ENCODE assay signal across 23 mouse cellular contexts in the genomic region with DNA sequence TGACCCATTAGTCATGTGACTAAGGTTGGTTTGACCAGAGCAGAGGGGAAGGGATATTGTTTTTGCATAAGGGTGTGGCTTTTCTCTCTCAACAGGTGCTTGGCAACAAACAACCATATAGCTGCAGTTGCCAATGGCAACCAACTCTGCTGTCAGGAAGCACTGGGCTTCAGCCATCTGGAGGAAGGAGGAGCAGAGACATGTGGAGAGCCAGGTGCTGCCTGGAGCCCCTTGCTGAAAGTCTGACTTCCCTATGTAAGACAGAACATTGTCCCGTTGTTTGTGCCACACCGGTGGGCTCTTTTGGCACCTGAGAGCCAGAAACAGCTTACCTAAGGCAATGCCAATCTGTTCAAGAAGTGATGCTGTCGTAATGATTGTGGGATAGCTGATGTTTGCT. TPM values are rescaled to one million over a fixed set of nuclear protein-coding genes. Genes with fewer than 3 reads are reported as not detected.
DNase-seq lines count a peak whose midpoint lies in the region; ATAC-seq and TF ChIP-seq lines count a peak whose summit lies in the region.
"Had no signal": no experiment of that assay in that cellular context is flagged by ENCODE, and none has a peak within 500 bp of the region (broad histone marks: within the 10 kb centered on the region; RNA-seq: fewer than 3 reads in every experiment).

No protein-coding gene starts in this region.

- H3K4me3 ChIP-seq in forebrain, embryonic 14.5 days (ENCODE audit: low read depth, low read length) = no peak overlapping the region
- no peak overlapping the region for H3K4me3 ChIP-seq in forebrain, embryonic 12.5 days (replicated peaks)
- no peak overlapping the region for H3K4me3 ChIP-seq in midbrain, embryonic 15.5 days
- no peak overlapping the region for H3K4me3 ChIP-seq in midbrain, embryonic 11.5 days (ENCODE audit: low read depth, low read length)
- H3K4me3 ChIP-seq in intestine, postnatal 0 days (ENCODE audit: low read depth, low read length) = no peak overlapping the region
- H3K4me3 ChIP-seq: embryonic facial prominence, embryonic 13.5 days; kidney, embryonic 15.5 days; layer of hippocampus, adult 2 months; lung, embryonic 15.5 days had no signal

- no peaks in the 10 kb centered on the region for H3K36me3 ChIP-seq in forebrain, embryonic 14.5 days (ENCODE audit: control insufficient read depth, insufficient read depth, low read length)
- H3K36me3 ChIP-seq in forebrain, embryonic 12.5 days (replicated peaks) = no peaks in the 10 kb centered on the region
- H3K36me3 ChIP-seq in midbrain, embryonic 15.5 days (replicated peaks) = no peaks in the 10 kb centered on the region
- no peaks in the 10 kb centered on the region for H3K36me3 ChIP-seq in midbrain, embryonic 11.5 days (ENCODE audit: control insufficient read depth, insufficient read depth, low read length)
- H3K36me3 ChIP-seq in intestine, postnatal 0 days (ENCODE audit: control insufficient read depth, insufficient read depth) = no peaks in the 10 kb centered on the region
- H3K36me3 ChIP-seq: embryonic facial prominence, embryonic 13.5 days; kidney, embryonic 15.5 days; lung, embryonic 15.5 days had no signal

- no peak overlapping the region for H3K9ac ChIP-seq in forebrain, embryonic 14.5 days (ENCODE audit: low read length)
- no peak overlapping the region for H3K9ac ChIP-seq in forebrain, embryonic 12.5 days
- no peak overlapping the region for H3K9ac ChIP-seq in midbrain, embryonic 15.5 days
- no peak overlapping the region for H3K9ac ChIP-seq in midbrain, embryonic 11.5 days (ENCODE audit: low read length)
- H3K9ac ChIP-seq in intestine, postnatal 0 days (ENCODE audit: low read depth, low read length) = no peak overlapping the region
- H3K9ac ChIP-seq: embryonic facial prominence, embryonic 13.5 days; kidney, embryonic 15.5 days; lung, embryonic 15.5 days had no signal

- H3K27ac ChIP-seq in forebrain, embryonic 14.5 days (ENCODE audit: low read depth, low read length) = no peak overlapping the region
- H3K27ac ChIP-seq in forebrain, embryonic 12.5 days = no peak overlapping the region
- H3K27ac ChIP-seq in midbrain, embryonic 15.5 days = no peak overlapping the region
- H3K27ac ChIP-seq in midbrain, embryonic 11.5 days (ENCODE audit: low read depth, low read length) = no peak overlapping the region
- no peak overlapping the region for H3K27ac ChIP-seq in intestine, postnatal 0 days (ENCODE audit: low read depth, low read length)
- H3K27ac ChIP-seq: embryonic facial prominence, embryonic 13.5 days; kidney, embryonic 15.5 days; layer of hippocampus, adult 2 months; lung, embryonic 15.5 days had no signal

- no peaks in the 10 kb centered on the region for H3K9me3 ChIP-seq in forebrain, embryonic 14.5 days (replicated peaks; ENCODE audit: control insufficient read depth, low read length)
- no peaks in the 10 kb centered on the region for H3K9me3 ChIP-seq in forebrain, embryonic 12.5 days
- no peaks in the 10 kb centered on the region for H3K9me3 ChIP-seq in midbrain, embryonic 15.5 days
- H3K9me3 ChIP-seq in midbrain, embryonic 11.5 days (ENCODE audit: control insufficient read depth, low read length) = no peaks in the 10 kb centered on the region
- H3K9me3 ChIP-seq in intestine, postnatal 0 days (ENCODE audit: control insufficient read depth) = no peaks in the 10 kb centered on the region
- H3K9me3 ChIP-seq: embryonic facial prominence, embryonic 13.5 days; kidney, embryonic 15.5 days; lung, embryonic 15.5 days had no signal

- no peak for TF ChIP-seq CTCF in intestine, postnatal 0 days (IDR thresholded peaks at IDR 0.05; ENCODE audit: low read depth)

- no peak overlapping the region for H3K4me2 ChIP-seq in forebrain, embryonic 14.5 days (ENCODE audit: low read length)
- H3K4me2 ChIP-seq in forebrain, embryonic 12.5 days = no peak overlapping the region
- H3K4me2 ChIP-seq in midbrain, embryonic 15.5 days = no peak overlapping the region
- no peak overlapping the region for H3K4me2 ChIP-seq in midbrain, embryonic 11.5 days
- H3K4me2 ChIP-seq in intestine, postnatal 0 days (replicated peaks; ENCODE audit: low read depth) = no peak overlapping the region
- H3K4me2 ChIP-seq: embryonic facial prominence, embryonic 13.5 days; kidney, embryonic 15.5 days; liver, embryonic 11.5 days; lung, embryonic 15.5 days had no signal

- ATAC-seq in forebrain, embryonic 14.5 days = no peak
- ATAC-seq in forebrain, embryonic 12.5 days (ENCODE audit: low FRiP score) = no peak
- peak; percentile 33; the same call in 1 of the 2 replicates for ATAC-seq in midbrain, embryonic 15.5 days (replicated peaks)
- ATAC-seq in midbrain, embryonic 11.5 days (ENCODE audit: low FRiP score) = no peak
- ATAC-seq in megakaryocyte, adult 5-6 weeks (ENCODE audit: poor library complexity, severe bottlenecking) = 0 out of 2 replicates have a peak, but pooled peaks have one; percentile 2
- no peak for ATAC-seq in intestine, postnatal 0 days
- ATAC-seq: activated CD4-positive, CD25-positive, alpha-beta regulatory T cell, adult 4 months; inflammation-experienced regulatory T-cells, adult 6 months had no signal

- H3K4me1 ChIP-seq in forebrain, embryonic 14.5 days (ENCODE audit: control insufficient read depth, insufficient read depth, low read length) = no peaks in the 10 kb centered on the region
- H3K4me1 ChIP-seq in forebrain, embryonic 12.5 days = no peaks in the 10 kb centered on the region; the same call in 1 of the 2 replicates
- no peaks in the 10 kb centered on the region for H3K4me1 ChIP-seq in midbrain, embryonic 15.5 days
- H3K4me1 ChIP-seq in midbrain, embryonic 11.5 days (ENCODE audit: control insufficient read depth, insufficient read depth, low read length) = no peaks in the 10 kb centered on the region
- H3K4me1 ChIP-seq in intestine, postnatal 0 days (replicated peaks; ENCODE audit: control insufficient read depth, insufficient read depth, low read length) = no peaks in the 10 kb centered on the region
- H3K4me1 ChIP-seq: embryonic facial prominence, embryonic 13.5 days; kidney, embryonic 15.5 days; lung, embryonic 15.5 days had no signal

- WGBS in forebrain, embryonic 14.5 days = 73% methylated on average over 3 of the region's 3 CpGs
- WGBS in forebrain, embryonic 12.5 days = 82% methylated on average over 3 of the region's 3 CpGs
- WGBS in midbrain, embryonic 15.5 days = 76% methylated on average over 3 of the region's 3 CpGs
- 71% methylated on average over 3 of the region's 3 CpGs for WGBS in midbrain, embryonic 11.5 days
- WGBS in intestine, postnatal 0 days = 72% methylated on average over 3 of the region's 3 CpGs

- no peaks in the 10 kb centered on the region for H3K27me3 ChIP-seq in forebrain, embryonic 14.5 days (replicated peaks; ENCODE audit: control insufficient read depth, insufficient read depth, low read length)
- no peaks in the 10 kb centered on the region for H3K27me3 ChIP-seq in forebrain, embryonic 12.5 days
- no peaks in the 10 kb centered on the region for H3K27me3 ChIP-seq in midbrain, embryonic 15.5 days (replicated peaks)
- no peaks in the 10 kb centered on the region for H3K27me3 ChIP-seq in midbrain, embryonic 11.5 days (ENCODE audit: control insufficient read depth, insufficient read depth, low read length)
- H3K27me3 ChIP-seq in intestine, postnatal 0 days (replicated peaks; ENCODE audit: control insufficient read depth, insufficient read depth, low read length) = no peaks in the 10 kb centered on the region
- H3K27me3 ChIP-seq: embryonic facial prominence, embryonic 13.5 days; kidney, embryonic 15.5 days; lung, embryonic 15.5 days had no signal

- peak; percentile 61 for DNase-seq in forebrain, embryonic 14.5 days (ENCODE audit: low spot score)
- DNase-seq in midbrain, embryonic 11.5 days (ENCODE audit: low spot score, missing footprints) = no peak
- peak; percentile 65 for DNase-seq in ZHBTc4 (ENCODE audit: low read depth, low spot score)
- no peak for DNase-seq in T-cell, adult 2 months (ENCODE audit: low spot score)
- DNase-seq: gastrocnemius, postnatal 25 days; heart, postnatal 14 days; spleen, adult 18-20 months; thymus, postnatal 4 days had no signal

RNA-seq across cellular contexts. Expression of gene Prok2, which starts 16.7 kb away (rescaled TPM):
- polyA plus RNA-seq in forebrain, embryonic 14.5 days (2014; fragmentation: Nextera tagmentation; extraction: Ambion mirVana) = 1.5 and 2.0 TPM in 2 replicates
- 1.1 and 2.1 TPM in 2 replicates for polyA plus RNA-seq in forebrain, embryonic 12.5 days (2016; fragmentation: Nextera tagmentation; extraction: Ambion mirVana)
- polyA plus RNA-seq in midbrain, embryonic 15.5 days (2015; fragmentation: Nextera tagmentation; extraction: Ambion mirVana) = 0.54 and 0.71 TPM in 2 replicates
- not detected in 2 replicates for polyA plus RNA-seq in midbrain, embryonic 11.5 days (2014; fragmentation: Nextera tagmentation; extraction: Ambion mirVana)
- total RNA-seq in megakaryocyte, adult 5-6 weeks (2015) = 4.7 and 6.3 TPM in 2 replicates
- 0.59 and 0.73 TPM in 2 replicates for total RNA-seq in megakaryocyte, adult 5-6 weeks (2017)
- polyA plus RNA-seq in intestine, postnatal 0 days (2015; fragmentation: Nextera tagmentation; extraction: Ambion mirVana) = not detected in 2 replicates
- total RNA-seq: common myeloid progenitor, adult 5-6 weeks; gastrocnemius, postnatal 25 days; heart, postnatal 14 days; MEL had no signal
- polyA plus RNA-seq: activated CD4-positive, CD25-positive, alpha-beta regulatory T cell, adult 4 months; C2C12; inflammation-experienced regulatory T-cells, adult 6 months; kidney, embryonic 15.5 days; liver, embryonic 11.5 days; neural tube, embryonic 14.5 days had no signal

RNA-seq across cellular contexts. Expression of gene Gpr27, which starts 50.4 kb away (rescaled TPM):
- 14.7 and 16.4 TPM in 2 replicates for polyA plus RNA-seq in forebrain, embryonic 14.5 days (2014; fragmentation: Nextera tagmentation; extraction: Ambion mirVana)
- polyA plus RNA-seq in forebrain, embryonic 12.5 days (2016; fragmentation: Nextera tagmentation; extraction: Ambion mirVana) = 5.9 and 6.7 TPM in 2 replicates
- polyA plus RNA-seq in midbrain, embryonic 15.5 days (2015; fragmentation: Nextera tagmentation; extraction: Ambion mirVana) = 21.4 and 24.6 TPM in 2 replicates
- 3.0 and 3.8 TPM in 2 replicates for polyA plus RNA-seq in midbrain, embryonic 11.5 days (2014; fragmentation: Nextera tagmentation; extraction: Ambion mirVana)
- 4.1 and 5.1 TPM in 2 replicates for total RNA-seq in megakaryocyte, adult 5-6 weeks (2015)
- total RNA-seq in megakaryocyte, adult 5-6 weeks (2017) = 4.2 and 4.7 TPM in 2 replicates
- 2.0 and 2.4 TPM in 2 replicates for polyA plus RNA-seq in intestine, postnatal 0 days (2015; fragmentation: Nextera tagmentation; extraction: Ambion mirVana)
- total RNA-seq: common myeloid progenitor, adult 5-6 weeks; MEL had no signal
- polyA plus RNA-seq: activated CD4-positive, CD25-positive, alpha-beta regulatory T cell, adult 4 months; C2C12; inflammation-experienced regulatory T-cells, adult 6 months had no signal

Comparison
In these comparisons a context has a peak if more than half of its experiments do, and no peak if none do; other contexts are left out.
1. ATAC-seq: peak in midbrain, embryonic 15.5 days (single experiment) and megakaryocyte, adult 5-6 weeks (single experiment); none in forebrain, embryonic 14.5 days (single experiment), forebrain, embryonic 12.5 days (single experiment), midbrain, embryonic 11.5 days (single experiment) and intestine, postnatal 0 days (single experiment).
2. DNase-seq: peak in forebrain, embryonic 14.5 days (single experiment) and ZHBTc4 (single experiment); none in midbrain, embryonic 11.5 days (single experiment) and T-cell, adult 2 months (single experiment).